Mouse (Mus musculus) neural tube, embryonic 14.5 days (tissue): ENCODE measurements around the gene Vwce. TPM values are rescaled to one million over a fixed set of nuclear protein-coding genes. Genes with fewer than 3 reads are reported as not detected.
A peak's percentile ranks its signal among the peaks of the same experiment; 100 is the strongest.

Source experiments
- ATAC-seq: fragments of 200-750 bp; cut with Nextera tagmentation; 2 replicates; pipeline ENCODE4 v1.8.0; 2017; ENCODE audit warnings: low read depth, mild to moderate bottlenecking, moderate TSS enrichment, moderate library complexity
- H3K27ac ChIP-seq: fragments of 300-500 bp; sonication (generic); 2 replicates; pipeline ENCODE4 v1.5.1; 2014; ENCODE audit warnings: low read depth, mild to moderate bottlenecking, control low read depth, low read length, moderate library complexity, mixed read lengths
- H3K27me3 ChIP-seq: fragments of 300-500 bp; sonication (generic); 2 replicates; pipeline ENCODE4 v1.6.1; 2014; ENCODE audit warnings: low read length; ENCODE audit not compliant: control insufficient read depth, insufficient read depth
- H3K36me3 ChIP-seq: fragments of 300-500 bp; sonication (generic); 2 replicates; pipeline ENCODE4 v1.6.1; 2014; ENCODE audit warnings: low read length, mixed read lengths; ENCODE audit not compliant: control insufficient read depth, insufficient read depth
- H3K4me1 ChIP-seq: fragments of 300-500 bp; sonication (generic); 2 replicates; pipeline ENCODE4 v1.6.1; 2014; ENCODE audit warnings: low read length; ENCODE audit not compliant: control insufficient read depth, insufficient read depth
- H3K4me2 ChIP-seq: fragments of 300-500 bp; sonication (generic); 2 replicates; pipeline ENCODE4 v1.6.1; 2014; ENCODE audit warnings: mild to moderate bottlenecking, low read depth, low read length, control low read depth
- H3K4me3 ChIP-seq: fragments of 300-500 bp; sonication (generic); 2 replicates; pipeline ENCODE4 v1.5.1; 2014; ENCODE audit warnings: low read depth, low read length, control low read depth, mixed read lengths
- H3K9ac ChIP-seq: fragments of 300-500 bp; sonication (generic); replicated peaks from 2 replicates; pipeline ENCODE4 v1.6.1; 2014; ENCODE audit warnings: low read depth, mild to moderate bottlenecking, control low read depth, low read length, mixed read lengths
- H3K9me3 ChIP-seq: fragments of 300-500 bp; sonication (generic); 2 replicates; pipeline ENCODE4 v1.6.1; 2016; ENCODE audit warnings: low read length; ENCODE audit not compliant: control insufficient read depth
- WGBS: fragments of 180-500 bp; shearing (Covaris S2); extraction: QIAGEN DNeasy Blood & Tissue Kit; methylation state at CpG from one replicate; pipeline ENCODE4 v1.1.7; 2014; 5-methylcytosine and 5-hydroxymethylcytosine counted together
- polyA plus RNA-seq: library from polyadenylated mRNA; unstranded; fragments of >200 nt; fragmentation: Nextera tagmentation; extraction: Ambion mirVana; gene quantifications from 2 replicates; pipeline ENCODE4 v1.2.1, GENCODE M21; 2014

Gene Vwce
- 1.2 and 1.7 TPM in 2 replicates for polyA plus RNA-seq

DNA sequence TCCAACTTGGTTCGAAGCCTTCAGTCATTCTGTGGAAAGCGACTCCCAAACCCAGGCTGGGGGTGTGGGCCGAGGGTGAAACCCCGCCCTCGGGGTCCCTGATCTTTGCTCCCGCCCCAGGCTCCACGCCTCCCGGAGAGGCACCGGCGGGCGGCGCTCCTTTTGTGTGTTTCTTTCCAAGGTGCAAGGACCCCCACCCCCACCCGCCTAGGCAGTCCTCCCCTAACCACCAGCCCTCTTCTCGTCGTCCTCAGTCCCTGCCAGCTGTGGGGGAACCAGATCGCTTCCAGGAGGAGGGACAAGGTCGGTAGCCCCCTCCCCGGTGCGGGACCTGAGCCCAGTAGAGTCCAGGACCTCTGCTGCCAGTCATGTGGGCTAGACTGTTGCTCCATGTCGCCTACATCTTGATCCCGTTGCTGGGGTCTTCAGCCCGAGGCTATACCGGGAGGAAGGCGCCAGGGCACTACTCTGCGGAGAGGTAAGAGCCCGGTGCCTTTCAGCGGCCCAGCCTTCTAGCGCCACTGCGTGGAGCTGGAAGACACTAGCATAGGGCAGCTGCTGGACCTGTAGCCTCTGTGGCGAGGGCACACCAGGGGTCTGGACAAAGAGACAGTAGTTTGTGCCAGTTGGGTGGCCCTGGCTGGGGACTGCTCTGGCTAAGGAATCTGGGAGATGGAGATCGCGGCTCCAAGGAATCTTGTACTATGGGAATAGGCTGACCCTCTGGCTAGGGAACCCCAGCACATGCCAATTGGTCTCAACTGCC is at the start of gene Vwce:
Vwce (plus strand) TSS at position 108 of the 766 bp plus-strand sequence.
- WGBS, result 2% methylated on average over 31 of the region's 32 CpGs
- no peak within 1 kb of the TSS for H3K27ac ChIP-seq
- ATAC-seq, result peak; percentile 83

DNA sequence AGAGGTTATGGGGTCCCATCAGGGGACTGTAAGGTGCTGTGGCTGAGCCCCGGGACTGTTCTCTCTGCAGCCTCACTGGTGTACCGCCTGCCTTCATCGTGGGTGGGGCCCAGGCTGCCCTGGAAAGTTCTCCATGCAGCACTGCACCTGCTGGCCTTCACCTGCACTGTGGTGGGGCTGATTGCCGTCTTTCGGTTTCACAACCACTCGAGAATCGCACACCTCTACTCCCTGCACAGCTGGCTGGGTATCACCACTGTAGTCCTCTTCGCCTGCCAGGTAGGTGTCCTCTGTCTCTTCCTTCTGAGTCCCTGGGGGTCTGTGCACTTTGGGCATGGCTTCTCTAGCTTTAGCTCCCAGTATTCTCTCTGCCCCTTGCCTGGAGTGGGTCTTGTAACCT is 48.9 kb upstream of the Vwce start:
- no peak overlapping the region for H3K9ac ChIP-seq
- no peak overlapping the region for H3K4me3 ChIP-seq
- H3K4me2 ChIP-seq, result no peak overlapping the region
- no peak overlapping the region for H3K27ac ChIP-seq
- H3K36me3 ChIP-seq, result peaks cover 7% of the 10 kb centered on the region; the same call in 1 of the 2 replicates
- H3K4me1 ChIP-seq, result no peaks in the 10 kb centered on the region
- no peak for ATAC-seq
- 91% methylated on average over 8 of the region's 8 CpGs for WGBS
- H3K9me3 ChIP-seq, result no peaks in the 10 kb centered on the region
- no peaks in the 10 kb centered on the region for H3K27me3 ChIP-seq

More for the DNA sequence above, at the start of gene Vwce:
- peak within 1 kb of the TSS; percentile 87 for H3K4me2 ChIP-seq
- peak within 1 kb of the TSS; percentile 35 for H3K4me3 ChIP-seq
- peaks cover 11% of the 10 kb centered on the region for H3K36me3 ChIP-seq
- H3K9ac ChIP-seq, result peak within 1 kb of the TSS; percentile 48
- H3K27me3 ChIP-seq, result no peaks in the 10 kb centered on the region
- peaks cover 8% of the 10 kb centered on the region for H3K4me1 ChIP-seq
- no peaks in the 10 kb centered on the region for H3K9me3 ChIP-seq

- Histone ChIP-seq H3K9me3 (no peaks in the 10 kb centered on the region), H3K4me2 (no peak overlapping the region), H3K4me3 (no peak overlapping the region), H3K9ac (no peak overlapping the region), H3K4me1 (no peaks in the 10 kb centered on the region), H3K27ac (no peak overlapping the region), H3K36me3 (peaks cover 7% of the 10 kb centered on the region; the same call in 1 of the 2 replicates), H3K27me3 (no peaks in the 10 kb centered on the region)
- ATAC-seq, result no peak
- 89% methylated on average over 8 of the region's 8 CpGs for WGBS
Observed at GRCm38 (mm10) chr19:10587231-10587630, 46.8 kb upstream of the Vwce start.

GRCm38 (mm10) chr19:10589127-10589857 is 44.7 kb upstream of the Vwce start:
- H3K4me2 ChIP-seq, result no peak overlapping the region
- H3K27me3 ChIP-seq, result no peaks in the 10 kb centered on the region
- H3K36me3 ChIP-seq, result peaks cover 11% of the 10 kb centered on the region
- no peak for ATAC-seq
- H3K4me3 ChIP-seq, result no peak overlapping the region
- 72% methylated on average over 5 of the region's 5 CpGs for WGBS
- H3K4me1 ChIP-seq, result no peaks in the 10 kb centered on the region
- no peak overlapping the region for H3K9ac ChIP-seq
- no peak overlapping the region for H3K27ac ChIP-seq
- no peaks in the 10 kb centered on the region for H3K9me3 ChIP-seq

GRCm38 (mm10) chr19:10590301-10590700 is 43.7 kb upstream of the Vwce start:
- no peak overlapping the region for H3K27ac ChIP-seq
- H3K27me3 ChIP-seq, result no peaks in the 10 kb centered on the region
- no peak overlapping the region for H3K4me2 ChIP-seq
- 75% methylated on average over 3 of the region's 3 CpGs for WGBS
- H3K36me3 ChIP-seq, result peaks cover 14% of the 10 kb centered on the region
- H3K4me1 ChIP-seq, result no peaks in the 10 kb centered on the region
- no peak overlapping the region for H3K9ac ChIP-seq
- no peaks in the 10 kb centered on the region for H3K9me3 ChIP-seq
- no peak for ATAC-seq
- H3K4me3 ChIP-seq, result no peak overlapping the region

GRCm38 (mm10) chr19:10591659-10592377 is 42.2 kb upstream of the Vwce start:
- no peak overlapping the region for H3K27ac ChIP-seq
- 92% methylated on average over 6 of the region's 6 CpGs for WGBS
- H3K36me3 ChIP-seq, result peaks cover 14% of the 10 kb centered on the region
- no peak overlapping the region for H3K4me3 ChIP-seq
- ATAC-seq, result no peak
- H3K4me1 ChIP-seq, result no peaks in the 10 kb centered on the region
- no peaks in the 10 kb centered on the region for H3K9me3 ChIP-seq
- no peak overlapping the region for H3K4me2 ChIP-seq
- no peaks in the 10 kb centered on the region for H3K27me3 ChIP-seq
- H3K9ac ChIP-seq, result no peak overlapping the region

- Histone ChIP-seq H3K27ac (no peak overlapping the region), H3K9ac (no peak overlapping the region), H3K36me3 (peaks cover 11% of the 10 kb centered on the region; the same call in 1 of the 2 replicates), H3K4me1 (peaks cover 8% of the 10 kb centered on the region; the same call in 1 of the 2 replicates), H3K9me3 (no peaks in the 10 kb centered on the region), H3K4me3 (no peak overlapping the region), H3K27me3 (no peaks in the 10 kb centered on the region), H3K4me2 (no peak overlapping the region)
- 33% methylated on average over 3 of the region's 3 CpGs for WGBS
- no peak for ATAC-seq
Observed at GRCm38 (mm10) chr19:10598188-10598587, 35.8 kb upstream of the Vwce start.

GRCm38 (mm10) chr19:10599648-10600047 is 34.4 kb upstream of the Vwce start:
- Histone ChIP-seq H3K27me3 (no peaks in the 10 kb centered on the region), H3K4me1 (peaks cover 16% of the 10 kb centered on the region), H3K27ac (no peak overlapping the region), H3K4me2 (no peak overlapping the region), H3K9me3 (no peaks in the 10 kb centered on the region), H3K4me3 (no peak overlapping the region), H3K36me3 (0 out of 2 replicates have a peak, but pooled peaks cover 1% of the 10 kb centered on the region), H3K9ac (no peak overlapping the region)
- no peak for ATAC-seq
- 94% methylated on average over 2 of the region's 2 CpGs for WGBS
